Mouse (Mus musculus): ENCODE results near the gene Cd300lb.

Cd300lb gene

DNA sequence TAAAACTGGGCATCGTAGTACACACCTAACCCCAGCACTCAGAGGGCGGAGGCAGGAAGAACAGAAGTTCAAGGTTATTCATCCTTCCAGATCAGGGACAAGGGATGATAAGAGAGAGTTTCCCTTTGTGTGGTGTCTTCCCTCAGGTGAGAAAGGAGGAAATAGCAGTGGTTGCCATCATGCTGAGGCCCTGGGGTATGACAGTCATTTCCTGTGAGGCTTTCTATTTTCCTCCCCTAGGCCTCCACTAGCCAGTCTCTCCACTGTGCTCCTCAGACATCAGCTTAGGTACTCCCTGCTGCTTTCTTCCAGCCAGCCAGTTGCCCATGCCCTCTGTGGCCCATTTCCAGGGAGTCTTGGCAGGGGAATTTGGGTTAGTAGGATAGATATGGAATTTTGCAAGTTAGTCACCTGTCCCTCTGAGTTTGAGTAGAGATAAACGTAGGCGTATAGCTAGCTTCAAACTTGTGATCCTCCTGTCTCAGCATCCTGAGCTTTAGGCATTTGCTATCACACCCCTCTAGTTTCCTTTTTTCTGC lies 50.9 kb downstream of the Cd300lb start:
- DNase-seq (ENCODE audit: low spot score), result no peak

DNA sequence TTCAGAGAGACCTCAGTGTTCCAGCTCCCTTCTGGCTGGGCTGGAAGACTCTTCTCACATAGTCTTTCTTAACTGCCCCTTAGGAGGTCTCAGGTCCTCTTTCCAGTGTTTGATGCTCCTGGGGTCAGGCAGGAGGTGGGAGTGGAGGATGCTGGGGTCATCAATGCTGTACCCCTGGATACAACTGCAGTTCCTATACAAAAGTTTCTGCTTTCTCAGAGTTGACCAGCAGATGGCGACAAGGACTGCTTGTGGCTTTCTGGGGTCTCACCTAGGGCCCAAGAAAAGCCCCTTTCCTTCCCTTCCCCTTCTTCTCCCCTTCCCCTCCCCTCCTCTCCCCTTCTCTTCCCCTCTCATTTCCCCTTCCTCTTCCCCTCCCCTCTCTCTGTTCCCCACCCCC lies 53.6 kb downstream of the Cd300lb start:
- peak; percentile 81 for DNase-seq (ENCODE audit: low spot score)

DNA sequence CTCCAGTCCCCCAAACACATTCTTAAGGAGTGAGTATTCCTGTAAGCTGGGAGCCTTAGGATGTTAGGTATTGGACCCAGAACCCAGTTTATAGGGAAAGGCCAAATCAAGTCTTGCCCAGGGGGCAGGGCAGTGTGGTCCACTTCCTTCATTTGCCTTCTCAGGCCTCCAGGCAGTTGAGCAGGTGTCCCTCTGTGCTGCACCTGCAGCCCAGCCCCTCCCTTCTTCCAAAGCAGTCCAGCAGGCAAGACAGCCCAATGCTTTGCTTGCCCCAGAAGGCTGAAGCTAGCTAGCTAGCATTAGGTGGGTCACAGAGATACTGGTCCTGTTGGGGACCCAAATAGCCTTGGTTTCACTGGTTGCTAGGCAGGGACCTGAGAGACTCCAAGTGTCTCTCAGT lies 54.0 kb downstream of the Cd300lb start:
- DNase-seq (ENCODE audit: low spot score), result no peak

DNA sequence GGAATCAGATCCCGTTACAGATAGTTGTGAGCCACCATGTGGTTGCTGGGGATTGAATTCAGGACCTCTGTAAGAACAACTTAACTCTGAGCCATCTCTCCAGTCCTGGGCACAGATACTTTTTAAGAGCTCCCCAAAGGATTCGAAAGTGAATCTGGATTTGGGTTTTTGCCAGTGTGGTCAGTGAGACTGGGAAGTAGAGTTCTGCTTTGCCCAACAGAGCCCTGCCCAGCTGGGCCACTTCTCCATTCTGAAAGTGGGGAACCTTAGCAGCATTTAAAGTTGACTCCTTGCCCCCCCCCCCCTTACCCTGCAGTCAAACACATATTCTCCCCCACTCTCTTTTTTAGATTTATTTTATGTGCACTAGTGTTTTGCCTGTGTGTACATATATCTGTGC lies 54.5 kb downstream of the Cd300lb start:
- no peak for DNase-seq (ENCODE audit: low spot score)

DNA sequence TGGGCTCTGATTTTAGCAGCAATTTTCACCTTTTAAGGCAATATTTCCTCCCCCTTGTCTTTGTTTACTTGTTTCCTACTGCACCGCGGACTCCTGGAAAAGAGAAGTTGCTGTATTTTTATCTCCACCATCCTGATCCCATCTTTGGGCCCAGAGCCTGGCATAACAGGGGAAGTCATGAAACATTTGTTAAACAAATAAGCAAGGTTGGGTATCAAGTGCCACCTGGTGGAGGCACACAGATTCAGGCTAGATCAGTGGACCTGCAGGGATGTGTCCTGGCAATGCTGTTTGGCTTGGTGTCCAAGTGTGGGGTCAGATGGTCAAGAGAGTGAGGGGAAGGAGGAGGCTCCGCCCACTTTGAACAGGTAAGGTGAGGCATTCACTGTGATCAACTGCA lies 57.0 kb downstream of the Cd300lb start:
- peak; percentile 71 for DNase-seq (ENCODE audit: low spot score)

DNA sequence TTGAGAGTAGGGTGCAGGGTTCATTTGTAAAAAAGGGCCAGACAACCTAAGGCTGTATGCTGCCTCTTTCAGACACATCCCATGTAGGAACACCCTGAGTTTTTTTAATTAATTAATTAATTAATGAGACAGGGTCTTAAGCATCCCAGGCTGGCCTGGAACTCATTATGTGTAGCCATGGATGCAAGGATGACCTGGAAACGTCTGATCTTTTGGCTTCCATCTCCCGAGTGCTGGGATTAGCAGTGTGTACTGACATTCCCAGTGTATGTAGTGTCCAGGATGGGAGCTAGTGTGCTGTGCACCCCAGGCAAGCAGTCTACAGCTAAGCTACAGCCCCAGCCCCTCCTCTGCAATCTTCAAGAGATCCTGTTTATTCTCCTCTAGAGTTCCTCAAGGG lies 57.6 kb downstream of the Cd300lb start:
- peak; percentile 17 for DNase-seq (ENCODE audit: low spot score)

DNA sequence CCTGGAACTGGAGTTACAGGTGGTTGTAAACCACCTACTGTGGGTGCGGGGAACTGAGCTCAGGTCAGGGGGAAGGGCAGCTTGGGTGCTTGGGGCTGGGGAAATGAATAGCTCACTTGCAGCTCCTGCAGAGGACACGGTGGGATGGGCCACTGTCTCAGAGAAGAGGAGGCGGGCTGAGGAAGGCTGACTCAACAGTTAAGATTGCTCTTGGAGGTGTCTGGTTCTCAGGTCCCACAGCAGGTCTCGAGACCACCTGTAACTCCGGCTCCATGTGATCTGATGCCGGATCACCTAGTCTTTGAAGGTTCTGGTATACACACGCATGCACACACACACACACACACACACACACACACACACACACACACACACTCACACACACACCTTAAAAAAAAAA lies 58.0 kb downstream of the Cd300lb start:
- DNase-seq (ENCODE audit: low spot score), result no peak

DNA sequence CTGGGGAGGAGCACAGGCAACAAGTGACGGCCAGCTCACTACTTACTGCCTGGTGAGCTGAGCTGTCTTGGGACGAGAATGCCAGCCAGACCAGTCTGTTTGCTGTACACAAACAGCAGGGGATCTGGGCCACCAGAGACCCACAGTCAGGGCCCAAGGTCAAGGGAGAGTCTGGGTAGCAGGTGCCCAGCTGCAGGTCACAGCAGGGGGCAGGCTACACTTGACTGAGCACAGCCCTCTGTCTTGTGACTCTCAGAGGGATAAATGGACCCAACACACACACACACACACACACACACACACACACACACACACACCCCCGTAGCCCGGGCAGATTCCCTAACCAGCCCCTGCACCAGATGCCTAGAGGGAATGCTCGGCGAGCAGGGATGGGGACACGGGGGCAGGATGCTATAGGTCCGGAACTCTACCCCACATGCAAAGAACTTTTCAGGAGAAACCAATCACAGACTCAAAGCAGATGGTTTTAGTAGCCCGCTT lies 58.8 kb downstream of the Cd300lb start:
- peak; percentile 69 for DNase-seq (ENCODE audit: low spot score)

DNA sequence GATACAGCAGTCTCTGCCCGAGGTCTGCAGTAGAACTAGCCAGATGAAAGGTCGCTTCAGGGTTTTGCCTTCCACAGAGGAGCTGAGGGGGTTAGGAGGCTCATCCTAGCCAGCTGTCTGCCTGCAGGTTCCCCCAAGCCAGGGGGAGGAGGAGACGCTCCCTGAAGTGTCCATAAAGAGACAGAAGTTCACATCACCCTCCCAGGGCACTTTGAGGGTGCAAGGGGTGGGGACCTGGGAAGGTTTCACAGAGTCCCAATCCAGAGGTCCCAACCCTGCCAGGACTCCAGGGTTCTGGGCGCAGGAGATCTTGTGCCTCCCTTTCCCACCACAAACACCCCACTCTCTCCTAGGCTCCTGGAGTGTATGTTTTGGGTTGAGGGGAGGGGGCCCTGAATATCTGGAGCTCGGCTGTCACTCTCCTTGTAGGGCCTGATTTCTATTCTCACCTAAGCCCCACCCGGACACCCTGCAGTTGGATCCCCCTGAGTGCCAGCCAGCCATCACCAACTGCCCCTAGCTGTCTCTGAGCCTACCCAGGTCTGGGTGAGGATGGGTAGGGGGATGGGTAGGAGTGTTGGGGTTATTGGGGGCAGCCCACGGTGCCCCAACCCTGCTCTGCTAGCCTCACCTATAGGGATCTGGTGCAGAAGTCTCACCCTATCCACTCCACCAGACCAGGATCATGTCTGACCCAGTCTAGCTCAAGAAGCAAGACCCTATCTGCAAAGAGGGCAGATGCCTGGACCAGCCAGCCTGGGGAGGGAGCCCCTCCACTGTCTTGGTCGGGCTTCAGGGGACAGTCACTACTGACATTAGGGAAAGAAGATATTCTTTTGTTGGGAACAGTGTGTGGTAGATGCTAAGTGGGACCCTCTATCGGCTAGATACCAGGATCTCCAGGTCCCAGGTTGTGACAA lies 59.7 kb downstream of the Cd300lb start:
- no peak for DNase-seq (ENCODE audit: low spot score)

DNA sequence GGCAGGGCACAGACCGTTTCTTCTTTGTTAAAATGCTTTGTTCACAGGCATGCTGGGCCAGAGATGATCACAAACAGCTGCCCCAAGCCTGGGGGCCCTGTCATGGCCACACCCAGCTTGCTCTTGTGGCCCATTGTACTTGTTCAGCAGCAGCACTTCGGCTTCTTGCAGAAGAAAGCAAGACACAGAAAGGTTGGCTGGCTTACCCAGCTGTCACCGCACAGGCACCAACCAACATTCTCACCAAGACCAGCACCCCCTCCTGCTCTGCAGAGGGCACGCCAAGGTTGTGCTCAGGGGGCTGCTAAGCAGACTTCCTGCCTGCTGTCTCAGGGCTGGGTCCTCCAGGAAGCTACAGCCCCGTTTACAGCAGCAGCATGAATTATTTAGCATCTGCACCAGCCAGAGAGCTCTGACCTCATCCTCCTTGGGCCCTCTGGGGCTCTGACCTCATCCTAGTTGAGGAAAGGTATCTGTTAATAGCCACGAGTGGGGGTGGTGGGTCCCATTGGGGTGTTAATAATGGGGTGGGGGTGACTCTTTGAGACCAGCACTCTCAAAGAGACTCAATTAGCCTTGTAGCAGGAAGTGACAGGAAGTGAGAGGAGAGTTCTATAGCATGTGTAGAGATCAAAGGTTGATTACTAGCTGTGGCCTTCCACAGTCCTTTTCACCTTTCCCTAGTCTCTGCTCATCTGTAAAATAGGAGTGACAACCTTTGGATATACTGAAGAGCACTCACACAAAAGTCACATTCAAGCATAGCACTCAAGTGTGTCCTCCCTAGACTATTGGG lies 61.0 kb downstream of the Cd300lb start:
- DNase-seq (ENCODE audit: low spot score), result peak; percentile 74
